7 mouse cellular contexts compared by ENCODE assay signal in the genomic region with DNA sequence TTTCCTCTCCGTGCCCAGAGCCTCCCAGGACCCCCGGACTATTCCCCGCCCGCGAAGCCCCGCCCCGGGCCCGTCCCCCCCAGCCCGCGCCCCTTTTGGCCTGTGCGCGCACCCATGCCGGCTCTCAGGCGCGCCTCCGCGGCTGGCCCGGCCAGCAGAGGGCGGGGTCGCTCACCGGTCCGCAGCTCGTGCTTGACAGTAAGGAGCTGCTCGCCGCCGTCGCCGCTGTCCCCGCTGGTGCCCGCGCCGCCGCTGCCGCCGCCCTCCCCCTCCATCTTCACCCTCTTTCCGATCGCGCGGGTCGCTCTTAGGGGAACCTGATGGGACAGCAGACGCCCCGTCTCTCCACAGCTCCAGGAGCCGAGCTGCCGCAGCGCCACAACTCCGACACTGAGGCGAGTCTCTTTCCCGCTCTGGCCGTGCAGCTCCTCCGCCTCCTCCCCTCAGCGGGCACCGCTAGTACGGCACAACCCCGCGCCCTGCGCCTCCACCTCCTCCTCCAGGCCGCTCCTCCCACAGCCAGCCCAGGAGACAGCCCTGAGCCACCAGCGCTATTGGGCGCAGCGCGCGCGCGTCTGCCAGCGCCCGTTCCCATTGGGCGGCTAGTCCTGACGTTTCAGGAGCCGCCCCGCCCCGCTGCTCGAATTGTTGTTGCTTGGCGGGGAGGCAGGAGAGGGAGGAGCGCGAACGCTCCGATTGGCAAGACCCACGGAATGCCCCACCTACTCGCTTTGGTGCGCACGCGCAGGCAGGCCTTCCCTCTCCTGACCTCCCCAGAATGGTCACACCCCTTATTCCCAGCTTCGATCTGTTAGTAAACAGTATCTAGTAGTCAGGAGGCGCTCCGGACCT. TPM values are rescaled to one million over a fixed set of nuclear protein-coding genes. Genes with fewer than 3 reads are reported as not detected.
DNase-seq lines count a peak whose midpoint lies in the region; ATAC-seq lines count a peak whose summit lies in the region.

No protein-coding gene starts in this region.

- no peaks in the 10 kb centered on the region for H3K27me3 ChIP-seq in embryonic facial prominence, embryonic 11.5 days (ENCODE audit: control insufficient read depth, insufficient read depth, low read length)
- H3K27me3 ChIP-seq in limb, embryonic 10.5 days (ENCODE audit: low read depth, poor library complexity, severe bottlenecking), result no peaks in the 10 kb centered on the region
- no peaks in the 10 kb centered on the region for H3K27me3 ChIP-seq in midbrain, embryonic 13.5 days

- peak; percentile 100 for ATAC-seq in embryonic facial prominence, embryonic 11.5 days (replicated peaks; ENCODE audit: insufficient number of reproducible peaks, low FRiP score, low TSS enrichment, low read depth)
- peak; percentile 82 for ATAC-seq in granulocyte monocyte progenitor cell, adult 5-6 weeks (replicated peaks; ENCODE audit: poor library complexity, severe bottlenecking)
- peak; percentile 100 for ATAC-seq in midbrain, embryonic 13.5 days

- no peaks in the 10 kb centered on the region for H3K4me1 ChIP-seq in embryonic facial prominence, embryonic 11.5 days (ENCODE audit: control insufficient read depth, insufficient read depth, low read length)
- H3K4me1 ChIP-seq in limb, embryonic 10.5 days, result peaks cover 20% of the 10 kb centered on the region
- H3K4me1 ChIP-seq in midbrain, embryonic 13.5 days (replicated peaks), result peaks cover 20% of the 10 kb centered on the region

- no peaks in the 10 kb centered on the region for H3K36me3 ChIP-seq in embryonic facial prominence, embryonic 11.5 days (replicated peaks; ENCODE audit: control insufficient read depth, insufficient read depth, low read depth, low read length)
- H3K36me3 ChIP-seq in limb, embryonic 10.5 days, result no peaks in the 10 kb centered on the region
- no peaks in the 10 kb centered on the region for H3K36me3 ChIP-seq in midbrain, embryonic 13.5 days

- peak; percentile 100 for DNase-seq in adrenal gland, postnatal 14 days
- DNase-seq in embryonic facial prominence, embryonic 11.5 days (ENCODE audit: low spot score), result peak; percentile 100
- DNase-seq in kidney, adult 11 months, result peak; percentile 100
- DNase-seq in limb, embryonic 10.5 days (ENCODE audit: low spot score), result peak; percentile 97
- DNase-seq in spleen, adult 12 weeks (ENCODE audit: low spot score), result peak; percentile 99

- under 1% methylated on average over 81 of the region's 85 CpGs for WGBS in embryonic facial prominence, embryonic 11.5 days
- WGBS in limb, embryonic 10.5 days, result under 1% methylated on average over 85 of the region's 85 CpGs
- WGBS in midbrain, embryonic 13.5 days, result under 1% methylated on average over 83 of the region's 85 CpGs

- peak overlapping the region; percentile 93 for H3K27ac ChIP-seq in embryonic facial prominence, embryonic 11.5 days (replicated peaks; ENCODE audit: low read depth, low read length)
- H3K27ac ChIP-seq in limb, embryonic 10.5 days, result peak overlapping the region; percentile 94
- H3K27ac ChIP-seq in midbrain, embryonic 13.5 days, result peak overlapping the region; percentile 95

- peak overlapping the region; percentile 74 for H3K9ac ChIP-seq in embryonic facial prominence, embryonic 11.5 days (replicated peaks; ENCODE audit: low read length)
- H3K9ac ChIP-seq in midbrain, embryonic 13.5 days (replicated peaks), result peak overlapping the region; percentile 86

- H3K4me2 ChIP-seq in embryonic facial prominence, embryonic 11.5 days (ENCODE audit: low read depth, low read length), result peak overlapping the region; percentile 83
- peak overlapping the region; percentile 89 for H3K4me2 ChIP-seq in midbrain, embryonic 13.5 days (replicated peaks)

- H3K9me3 ChIP-seq in embryonic facial prominence, embryonic 11.5 days (replicated peaks; ENCODE audit: control insufficient read depth, low read length), result no peaks in the 10 kb centered on the region
- no peaks in the 10 kb centered on the region for H3K9me3 ChIP-seq in limb, embryonic 10.5 days (replicated peaks)
- H3K9me3 ChIP-seq in midbrain, embryonic 13.5 days, result no peaks in the 10 kb centered on the region

- H3K4me3 ChIP-seq in embryonic facial prominence, embryonic 11.5 days (ENCODE audit: low read depth, low read length), result peak overlapping the region; percentile 73
- H3K4me3 ChIP-seq in limb, embryonic 10.5 days, result peak overlapping the region; percentile 79
- H3K4me3 ChIP-seq in midbrain, embryonic 13.5 days (replicated peaks), result peak overlapping the region; percentile 78

RNA-seq across cellular contexts. Expression of a gene that starts 2.0 kb away (rescaled TPM):
- total RNA-seq in adrenal gland, postnatal 14 days (2021), result 11.2 and 12.6 TPM in 2 replicates
- polyA plus RNA-seq in embryonic facial prominence, embryonic 11.5 days (2014; fragmentation: Nextera tagmentation; extraction: Ambion mirVana), result 3.8 and 5.3 TPM in 2 replicates
- 22.1 and 24.8 TPM in 2 replicates for total RNA-seq in granulocyte monocyte progenitor cell, adult 5-6 weeks (2014; fragmentation: Nextera tagmentation)
- total RNA-seq in granulocyte monocyte progenitor cell, adult 5-6 weeks (2017), result 34.5 and 40.2 TPM in 2 replicates
- 2.8 and 4.3 TPM in 2 replicates for polyA plus RNA-seq in limb, embryonic 10.5 days (2016; fragmentation: Nextera tagmentation; extraction: Ambion mirVana)
- 6.3 and 6.4 TPM in 2 replicates for polyA plus RNA-seq in midbrain, embryonic 13.5 days (2015; fragmentation: Nextera tagmentation; extraction: Ambion mirVana)

RNA-seq across cellular contexts. Expression of a gene that starts 54.0 kb away (rescaled TPM):
- total RNA-seq in adrenal gland, postnatal 14 days (2021), result 11.3 and 13.1 TPM in 2 replicates
- 0.25 and 1.2 TPM in 2 replicates for polyA plus RNA-seq in embryonic facial prominence, embryonic 11.5 days (2014; fragmentation: Nextera tagmentation; extraction: Ambion mirVana)
- 16.4 and 29.8 TPM in 2 replicates for total RNA-seq in granulocyte monocyte progenitor cell, adult 5-6 weeks (2014; fragmentation: Nextera tagmentation)
- 14.1 and 23.2 TPM in 2 replicates for total RNA-seq in granulocyte monocyte progenitor cell, adult 5-6 weeks (2017)
- 0.10 and 0.41 TPM in 2 replicates for polyA plus RNA-seq in limb, embryonic 10.5 days (2016; fragmentation: Nextera tagmentation; extraction: Ambion mirVana)
- polyA plus RNA-seq in midbrain, embryonic 13.5 days (2015; fragmentation: Nextera tagmentation; extraction: Ambion mirVana), result 1.6 and 2.1 TPM in 2 replicates

Comparison
In these comparisons a context has a peak if more than half of its experiments do, and no peak if none do; other contexts are left out.
1. Peak in every context shown above with its lines: DNase-seq, ATAC-seq, H3K4me3 ChIP-seq and H3K27ac ChIP-seq.